Mouse (Mus musculus) forelimb bud, embryonic 11.5 days (tissue): ENCODE results near the gene Pdgfa.

ENCODE experiments used
- DNase-seq: peaks from one replicate; pipeline ENCODE4 v3.0.0-alpha.2; 2012; ENCODE audit warnings: low read depth, low spot score

Gene Pdgfa

GRCm38 (mm10) chr5:138997171-138997788 is at the start of gene Pdgfa:
TSS of gene Pdgfa (minus strand) at chr5:138997370.
- peak; percentile 84 for DNase-seq

GRCm38 (mm10) chr5:139046636-139047035 is 49.5 kb upstream of the Pdgfa start:
- DNase-seq, result no peak

- no peak for DNase-seq
These were observed 46.4 kb upstream of the Pdgfa start for GRCm38 (mm10) chr5:139043546-139043945.

- no peak for DNase-seq
These were observed 45.1 kb upstream of the Pdgfa start for GRCm38 (mm10) chr5:139042299-139042698.

- DNase-seq, result no peak
These were observed 38.0 kb upstream of the Pdgfa start for GRCm38 (mm10) chr5:139035171-139035570.

GRCm38 (mm10) chr5:139034746-139035145 is 37.6 kb upstream of the Pdgfa start:
- peak; percentile 58 for DNase-seq

GRCm38 (mm10) chr5:139033406-139034317 is 36.5 kb upstream of the Pdgfa start:
- peak; percentile 32 for DNase-seq

GRCm38 (mm10) chr5:139027603-139028002 is 30.4 kb upstream of the Pdgfa start:
- no peak for DNase-seq

GRCm38 (mm10) chr5:139024351-139025105 is 27.4 kb upstream of the Pdgfa start:
- DNase-seq, result no peak

GRCm38 (mm10) chr5:139020595-139020994 is 23.4 kb upstream of the Pdgfa start:
- no peak for DNase-seq

GRCm38 (mm10) chr5:139017371-139018124 is 20.4 kb upstream of the Pdgfa start:
- DNase-seq, result no peak

GRCm38 (mm10) chr5:139015097-139015496 is 17.9 kb upstream of the Pdgfa start:
- no peak for DNase-seq

GRCm38 (mm10) chr5:139010649-139011048 is 13.5 kb upstream of the Pdgfa start:
- DNase-seq, result no peak

- no peak for DNase-seq
These were observed 10.1 kb upstream of the Pdgfa start for GRCm38 (mm10) chr5:139007141-139007775.

- DNase-seq, result no peak
These were observed 7.4 kb upstream of the Pdgfa start for GRCm38 (mm10) chr5:139004588-139004987.

- DNase-seq, result no peak
These were observed 2.5 kb upstream of the Pdgfa start for GRCm38 (mm10) chr5:138999716-139000115.

- no peak for DNase-seq
These were observed 888 bp upstream of the Pdgfa start for GRCm38 (mm10) chr5:138997936-138998580.

- DNase-seq, result no peak
These were observed 672 bp downstream of the Pdgfa start for GRCm38 (mm10) chr5:138996322-138997073.

GRCm38 (mm10) chr5:138995721-138996311 is 1.4 kb downstream of the Pdgfa start:
- DNase-seq, result peak; percentile 57
